In genomic region chr2:157944156-157944893, GRCm38 (mm10) we compare ENCODE assay signal across 8 mouse cellular contexts. TPM values are rescaled to one million over a fixed set of nuclear protein-coding genes. Genes with fewer than 3 reads are reported as not detected.
DNase-seq lines count a peak whose midpoint lies in the region; ATAC-seq and TF ChIP-seq lines count a peak whose summit lies in the region.

No protein-coding gene starts in this region.

- peaks cover 31% of the 10 kb centered on the region for H3K27me3 ChIP-seq in hindbrain, embryonic 12.5 days
- H3K27me3 ChIP-seq in liver, embryonic 11.5 days (replicated peaks; ENCODE audit: control insufficient read depth, insufficient read depth, low read length), result peaks cover 48% of the 10 kb centered on the region

- TF ChIP-seq CTCF in cortical plate, adult 2 months (IDR thresholded peaks at IDR 0.05; ENCODE audit: extremely low read depth, insufficient read depth, low read length), result no peak

- WGBS in hindbrain, embryonic 12.5 days, result 11% methylated on average over 37 of the region's 37 CpGs
- WGBS in liver, embryonic 11.5 days, result 13% methylated on average over 37 of the region's 37 CpGs

- no peaks in the 10 kb centered on the region for H3K4me1 ChIP-seq in cortical plate, adult 2 months (ENCODE audit: control insufficient read depth, insufficient read depth, low read length)
- peaks cover 35% of the 10 kb centered on the region for H3K4me1 ChIP-seq in hindbrain, embryonic 12.5 days
- H3K4me1 ChIP-seq in liver, embryonic 11.5 days (replicated peaks; ENCODE audit: control insufficient read depth, insufficient read depth, low read length), result peaks cover 6% of the 10 kb centered on the region

- H3K9ac ChIP-seq in hindbrain, embryonic 12.5 days, result peak overlapping the region; percentile 74
- H3K9ac ChIP-seq in liver, embryonic 11.5 days (ENCODE audit: low read depth, low read length), result peak overlapping the region; percentile 46

- no peak overlapping the region for H3K27ac ChIP-seq in cortical plate, adult 2 months (ENCODE audit: insufficient read depth, low read length)
- H3K27ac ChIP-seq in hindbrain, embryonic 12.5 days, result peak overlapping the region; percentile 17
- H3K27ac ChIP-seq in liver, embryonic 11.5 days (ENCODE audit: low read depth, low read length), result no peak overlapping the region

- H3K4me3 ChIP-seq in cortical plate, adult 2 months (ENCODE audit: insufficient read depth, low read length), result peak overlapping the region; percentile 27; the same call in 1 of the 2 replicates
- peak overlapping the region; percentile 40 for H3K4me3 ChIP-seq in hindbrain, embryonic 12.5 days
- H3K4me3 ChIP-seq in liver, embryonic 11.5 days (ENCODE audit: low read depth, low read length), result peak overlapping the region; percentile 47

- H3K9me3 ChIP-seq in hindbrain, embryonic 12.5 days (replicated peaks), result no peaks in the 10 kb centered on the region
- H3K9me3 ChIP-seq in liver, embryonic 11.5 days (ENCODE audit: control insufficient read depth, low read length), result no peaks in the 10 kb centered on the region

- no peak for TF ChIP-seq POLR2A in cortical plate, adult 2 months (IDR thresholded peaks at IDR 0.05; ENCODE audit: extremely low read depth, insufficient read depth, low read length)

- peak; percentile 20 to 21 for DNase-seq in cerebellum, adult 18-20 months
- no peak for DNase-seq in cerebellum, postnatal 4 days (ENCODE audit: low spot score in 2 of 2)
- no peak for DNase-seq in liver, embryonic 11.5 days (ENCODE audit: low spot score)
- no peak for DNase-seq in right cerebral cortex, postnatal 4 days
- DNase-seq in left cerebral cortex, adult 8-10 months (ENCODE audit: low spot score in 2 of 2), result no peak

- ATAC-seq in hindbrain, embryonic 12.5 days (ENCODE audit: low FRiP score), result no peak; the same call in none of the 2 replicates
- no peak for ATAC-seq in liver, embryonic 11.5 days (replicated peaks; ENCODE audit: low FRiP score)
- ATAC-seq in inflammation-experienced regulatory T-cells, adult 6 months, result no peak

- H3K4me2 ChIP-seq in hindbrain, embryonic 12.5 days (replicated peaks), result peak overlapping the region; percentile 88
- H3K4me2 ChIP-seq in liver, embryonic 11.5 days, result peak overlapping the region; percentile 77

- H3K36me3 ChIP-seq in hindbrain, embryonic 12.5 days, result no peaks in the 10 kb centered on the region
- H3K36me3 ChIP-seq in liver, embryonic 11.5 days (ENCODE audit: control insufficient read depth, insufficient read depth, low read length), result no peaks in the 10 kb centered on the region

RNA-seq across cellular contexts. Expression of gene Vstm2l, which starts 29.9 kb away (rescaled TPM):
- polyA plus RNA-seq in cortical plate, adult 2 months (2012; rRNA removed), result 58.6 and 65.1 TPM in 2 replicates
- 13.7 and 15.3 TPM in 2 replicates for polyA plus RNA-seq in hindbrain, embryonic 12.5 days (2016; fragmentation: Nextera tagmentation; extraction: Ambion mirVana)
- 0.52 and 0.70 TPM in 2 replicates for polyA plus RNA-seq in liver, embryonic 11.5 days (2014; fragmentation: Nextera tagmentation; extraction: Ambion mirVana)
- not detected for polyA plus RNA-seq in inflammation-experienced regulatory T-cells, adult 6 months (2017; shearing (Covaris generic))
- 100 to 1,000 TPM; 131 to 164 (median 153) TPM for total RNA-seq in left cerebral cortex, adult 8-10 months (2022)

Comparison
In these comparisons a context has a peak if more than half of its experiments do, and no peak if none do; other contexts are left out.
1. DNase-seq: peak in cerebellum, adult 18-20 months (2 of 2); none in cerebellum, postnatal 4 days (0 of 2), liver, embryonic 11.5 days (single experiment), right cerebral cortex, postnatal 4 days (single experiment) and left cerebral cortex, adult 8-10 months (0 of 2).
2. Peak in every context shown above with its lines, with median percentiles within 50 percentile points of each other: H3K4me3 ChIP-seq.